Mouse (Mus musculus) midbrain, embryonic 14.5 days (tissue): Measurements from ENCODE around the gene Igfals. TPM values are rescaled to one million over a fixed set of nuclear protein-coding genes. Genes with fewer than 3 reads are reported as not detected.

Experiments
- ATAC-seq: fragments of 200-750 bp; cut with Nextera tagmentation; 2 replicates; pipeline ENCODE4 v1.8.0; 2017; ENCODE audit warnings: moderate number of reproducible peaks, moderate library complexity; ENCODE audit not compliant: low FRiP score, low TSS enrichment
- DNase-seq: peaks from one replicate; pipeline ENCODE4 v3.0.0-alpha.2; 2015
- H3K27ac ChIP-seq: fragments of 300-500 bp; sonication (generic); replicated peaks from 2 replicates; pipeline ENCODE4 v1.5.1; 2014; ENCODE audit warnings: mild to moderate bottlenecking, low read depth, low read length, moderate library complexity
- H3K27me3 ChIP-seq: fragments of 300-500 bp; sonication (generic); 2 replicates; pipeline ENCODE4 v1.6.1; 2014; ENCODE audit warnings: low read length, control low read depth, mixed read lengths; ENCODE audit not compliant: control insufficient read depth, insufficient read depth
- H3K36me3 ChIP-seq: fragments of 300-500 bp; sonication (generic); 2 replicates; pipeline ENCODE4 v1.6.1; 2014; ENCODE audit warnings: low read length, control low read depth; ENCODE audit not compliant: control insufficient read depth, insufficient read depth
- H3K4me1 ChIP-seq: fragments of 300-500 bp; sonication (generic); 2 replicates; pipeline ENCODE4 v1.6.1; 2014; ENCODE audit warnings: mild to moderate bottlenecking, antibody characterized with exemption, low read length, control low read depth; ENCODE audit not compliant: control insufficient read depth, insufficient read depth
- H3K4me2 ChIP-seq: fragments of 300-500 bp; sonication (generic); 2 replicates; pipeline ENCODE4 v1.6.1; 2014; ENCODE audit warnings: mild to moderate bottlenecking, low read length, moderate library complexity
- H3K4me3 ChIP-seq: fragments of 300-500 bp; sonication (generic); replicated peaks from 2 replicates; pipeline ENCODE4 v1.5.1; 2014; ENCODE audit warnings: low read depth, low read length
- H3K9ac ChIP-seq: fragments of 300-500 bp; sonication (generic); replicated peaks from 2 replicates; pipeline ENCODE4 v1.6.1; 2014; ENCODE audit warnings: mild to moderate bottlenecking, low read length, moderate library complexity
- H3K9me3 ChIP-seq: fragments of 300-500 bp; sonication (generic); 2 replicates; pipeline ENCODE4 v1.6.1; 2016; ENCODE audit warnings: low read length, control low read depth, mixed read lengths; ENCODE audit not compliant: control insufficient read depth
- WGBS: fragments of 180-500 bp; shearing (Covaris S2); extraction: QIAGEN DNeasy Blood & Tissue Kit; methylation state at CpG from one replicate; pipeline ENCODE4 v1.1.7; 2014; 5-methylcytosine and 5-hydroxymethylcytosine counted together
- polyA plus RNA-seq: library from polyadenylated mRNA; unstranded; fragments of >200 nt; fragmentation: Nextera tagmentation; extraction: Ambion mirVana; gene quantifications from 2 replicates; pipeline ENCODE4 v1.2.1, GENCODE M21; 2014

The Igfals gene
- polyA plus RNA-seq, 1 experiment from 2014 or later = not detected

- WGBS = 93% methylated on average over 13 of the region's 13 CpGs
- no peak overlapping the region for H3K4me2 ChIP-seq
- H3K9ac ChIP-seq = no peak overlapping the region
- no peak overlapping the region for H3K27ac ChIP-seq
- no peaks in the 10 kb centered on the region; the same call in 1 of the 2 replicates for H3K27me3 ChIP-seq
- H3K9me3 ChIP-seq = no peaks in the 10 kb centered on the region
- H3K36me3 ChIP-seq = peaks cover 64% of the 10 kb centered on the region
- H3K4me1 ChIP-seq = no peaks in the 10 kb centered on the region
- no peak overlapping the region for H3K4me3 ChIP-seq
- ATAC-seq (no peak), DNase-seq (no peak)
Observed at GRCm38 (mm10) chr17:24856589-24856988, 9.2 kb upstream of the Igfals start.

DNA sequence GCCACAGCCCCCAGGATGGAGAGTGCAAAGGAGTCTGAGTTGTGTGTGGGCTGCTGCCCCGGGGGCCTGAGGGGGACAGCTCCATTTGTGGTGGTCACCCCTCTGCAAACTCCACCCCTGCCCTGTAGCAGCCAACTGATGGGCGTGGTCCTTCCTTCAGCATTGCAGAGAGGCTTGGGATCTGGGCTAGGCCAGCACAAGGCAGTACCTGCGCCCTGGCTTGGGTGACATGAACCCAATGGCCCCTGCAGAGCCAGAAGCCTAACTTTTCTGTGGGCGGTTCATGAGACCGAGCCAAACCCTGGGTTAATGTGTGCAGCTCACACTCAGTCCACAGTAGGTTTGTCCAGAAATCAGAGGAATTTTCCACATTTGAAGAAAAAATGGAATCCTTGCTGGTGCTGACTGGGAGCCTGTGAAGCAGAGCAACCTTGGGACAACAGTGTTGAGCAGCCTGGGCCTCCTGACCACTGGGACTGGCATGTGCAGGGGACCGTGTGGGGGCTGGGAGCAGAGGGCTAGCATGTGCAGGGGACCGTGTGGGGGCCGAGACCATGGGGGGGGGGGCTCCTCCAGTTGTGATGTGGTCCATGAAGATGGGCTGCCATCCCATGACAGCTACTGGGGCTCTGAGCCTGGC, 7.8 kb upstream of the Igfals start:
- no peak overlapping the region for H3K4me2 ChIP-seq
- H3K27me3 ChIP-seq = no peaks in the 10 kb centered on the region
- H3K4me3 ChIP-seq = no peak overlapping the region
- DNase-seq (no peak), ATAC-seq (no peak)
- WGBS = 88% methylated on average over 8 of the region's 8 CpGs
- H3K27ac ChIP-seq = no peak overlapping the region
- peaks cover 73% of the 10 kb centered on the region for H3K36me3 ChIP-seq
- H3K9me3 ChIP-seq = no peaks in the 10 kb centered on the region
- no peak overlapping the region for H3K9ac ChIP-seq
- no peaks in the 10 kb centered on the region for H3K4me1 ChIP-seq

DNA sequence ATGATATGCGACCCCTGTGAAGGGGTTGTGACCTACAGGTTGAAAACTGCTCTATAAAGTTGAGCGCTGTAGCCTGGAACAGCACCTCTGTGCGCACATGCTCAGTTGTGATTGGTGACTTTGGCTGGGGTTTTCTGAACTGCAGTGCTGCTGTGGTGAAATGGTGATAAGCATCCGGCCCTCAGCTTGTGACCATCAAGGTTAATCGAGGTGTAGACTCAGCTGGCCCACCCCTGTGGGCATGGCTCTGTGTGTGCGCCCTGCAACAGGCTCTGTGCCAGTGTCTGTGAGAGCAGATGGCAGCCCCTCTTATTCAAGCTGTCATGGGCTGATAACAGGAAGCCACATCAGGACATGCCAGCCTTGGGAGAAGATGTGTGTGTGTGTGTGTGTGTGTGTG, 6.8 kb upstream of the Igfals start:
- peaks cover 72% of the 10 kb centered on the region for H3K36me3 ChIP-seq
- no peak overlapping the region for H3K4me2 ChIP-seq
- no peaks in the 10 kb centered on the region for H3K4me1 ChIP-seq
- no peak overlapping the region for H3K27ac ChIP-seq
- no peak overlapping the region for H3K9ac ChIP-seq
- 90% methylated on average over 6 of the region's 6 CpGs for whole genome bisulfite sequencing
- DNase-seq (no peak), ATAC-seq (no peak)
- no peaks in the 10 kb centered on the region for H3K27me3 ChIP-seq
- no peaks in the 10 kb centered on the region for H3K9me3 ChIP-seq
- H3K4me3 ChIP-seq = no peak overlapping the region

DNA sequence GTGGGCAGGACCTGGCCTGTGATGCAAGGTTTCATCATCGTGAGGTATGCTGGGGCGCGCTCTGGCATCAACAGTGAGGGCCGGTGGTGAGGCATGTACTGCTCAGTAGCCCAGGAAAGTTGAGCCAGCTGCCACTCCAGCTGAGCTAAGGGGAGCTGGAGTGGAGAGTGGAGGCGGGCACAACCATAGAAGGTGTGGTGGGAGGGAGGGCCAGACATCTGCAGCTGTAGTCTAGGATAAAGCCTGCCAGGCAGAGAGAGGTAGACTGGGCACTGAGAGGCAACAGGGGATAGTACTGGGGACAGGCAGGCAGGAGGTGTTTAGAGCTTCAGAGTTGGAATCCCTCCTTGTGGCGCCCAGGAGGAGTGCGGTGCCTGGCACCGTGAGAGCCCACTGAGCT, 5.7 kb upstream of the Igfals start:
- Histone ChIP-seq H3K4me2 (no peak overlapping the region), H3K27me3 (no peaks in the 10 kb centered on the region), H3K4me3 (no peak overlapping the region), H3K27ac (no peak overlapping the region), H3K36me3 (peaks cover 76% of the 10 kb centered on the region), H3K9ac (no peak overlapping the region), H3K9me3 (no peaks in the 10 kb centered on the region), H3K4me1 (no peaks in the 10 kb centered on the region)
- DNase-seq = no peak
- no peak for ATAC-seq
- 91% methylated on average over 8 of the region's 8 CpGs for WGBS

GRCm38 (mm10) chr17:24861785-24862184, 4.0 kb upstream of the Igfals start:
- Histone ChIP-seq H3K9me3 (no peaks in the 10 kb centered on the region), H3K27ac (no peak overlapping the region), H3K4me3 (no peak overlapping the region), H3K27me3 (no peaks in the 10 kb centered on the region), H3K9ac (no peak overlapping the region), H3K36me3 (peaks cover 69% of the 10 kb centered on the region), H3K4me2 (no peak overlapping the region), H3K4me1 (no peaks in the 10 kb centered on the region)
- 96% methylated on average over 3 of the region's 3 CpGs for WGBS
- ATAC-seq = no peak
- no peak for DNase-seq

DNA sequence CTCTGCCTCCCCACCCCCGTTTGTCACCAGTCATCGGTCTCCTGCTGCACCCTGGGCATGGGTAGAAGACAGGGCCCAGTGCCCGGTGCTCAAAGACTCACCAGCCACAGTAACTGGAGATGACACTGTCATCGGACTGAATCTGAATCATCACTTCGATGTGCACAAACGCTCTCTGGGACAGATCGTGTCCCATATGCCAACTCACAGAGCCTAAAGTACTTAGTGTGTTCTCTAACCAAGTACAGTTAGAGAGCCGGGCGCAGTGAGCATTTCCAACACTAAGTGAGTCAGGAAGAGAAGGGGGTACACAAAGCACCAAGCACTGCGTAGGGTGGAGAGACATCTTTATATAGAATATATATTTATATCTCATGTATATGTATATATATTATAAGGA, 2.1 kb downstream of the Igfals start:
- Histone ChIP-seq H3K4me1 (no peaks in the 10 kb centered on the region), H3K36me3 (peaks cover 27% of the 10 kb centered on the region), H3K9me3 (no peaks in the 10 kb centered on the region), H3K27me3 (no peaks in the 10 kb centered on the region), H3K9ac (no peak overlapping the region), H3K27ac (no peak overlapping the region), H3K4me3 (no peak overlapping the region), H3K4me2 (no peak overlapping the region)
- DNase-seq (no peak), ATAC-seq (no peak)
- 91% methylated on average over 10 of the region's 10 CpGs for WGBS

DNA sequence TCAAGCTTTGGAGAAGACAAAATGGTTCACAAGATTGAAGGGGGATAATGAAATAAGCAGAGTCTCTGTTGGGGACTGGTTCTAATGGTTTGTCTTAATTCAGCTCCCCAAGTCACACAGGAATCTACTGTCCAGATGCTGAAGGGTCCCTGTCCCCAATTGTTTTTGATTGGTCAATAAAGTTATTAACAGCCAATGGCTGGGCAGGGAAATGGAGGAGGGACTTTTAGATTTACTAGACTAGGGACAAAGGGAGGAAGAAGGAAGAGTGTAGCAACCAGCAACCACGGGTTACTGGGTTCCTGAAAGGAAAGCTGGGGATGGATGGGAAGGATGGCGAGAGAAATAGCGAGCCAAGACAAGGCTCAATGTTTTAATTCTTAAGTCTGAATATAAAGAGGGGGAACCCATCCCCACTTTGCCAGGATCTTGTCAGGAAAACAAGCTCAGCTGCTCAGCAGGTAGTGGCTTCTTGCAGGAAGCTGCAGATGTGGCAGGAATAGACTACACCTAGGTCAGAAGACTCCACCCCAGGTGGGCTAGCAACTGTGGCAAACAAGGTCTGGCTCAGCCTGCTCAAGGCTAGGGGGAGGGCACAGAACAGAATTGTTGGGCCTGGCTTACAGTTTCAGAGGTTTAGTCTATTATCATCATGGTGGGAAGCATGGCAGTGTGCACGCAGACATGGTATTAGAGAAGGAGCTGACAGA, 8.1 kb downstream of the Igfals start:
- Histone ChIP-seq H3K4me1 (no peaks in the 10 kb centered on the region), H3K36me3 (no peaks in the 10 kb centered on the region), H3K4me2 (no peak overlapping the region), H3K27me3 (no peaks in the 10 kb centered on the region), H3K9ac (no peak overlapping the region), H3K27ac (no peak overlapping the region), H3K9me3 (no peaks in the 10 kb centered on the region), H3K4me3 (no peak overlapping the region)
- WGBS = 59% methylated on average over 4 of the region's 4 CpGs
- DNase-seq (no peak), ATAC-seq (no peak)

GRCm38 (mm10) chr17:24874405-24874745, 8.6 kb downstream of the Igfals start:
- WGBS = 33% methylated on average over 1 of the region's 1 CpGs
- H3K4me3 ChIP-seq = no peak overlapping the region
- H3K9ac ChIP-seq = no peak overlapping the region
- no peaks in the 10 kb centered on the region for H3K27me3 ChIP-seq
- H3K4me1 ChIP-seq = no peaks in the 10 kb centered on the region
- H3K9me3 ChIP-seq = no peaks in the 10 kb centered on the region
- no peaks in the 10 kb centered on the region for H3K36me3 ChIP-seq
- no peak overlapping the region for H3K4me2 ChIP-seq
- H3K27ac ChIP-seq = no peak overlapping the region
- ATAC-seq (no peak), DNase-seq (no peak)

DNA sequence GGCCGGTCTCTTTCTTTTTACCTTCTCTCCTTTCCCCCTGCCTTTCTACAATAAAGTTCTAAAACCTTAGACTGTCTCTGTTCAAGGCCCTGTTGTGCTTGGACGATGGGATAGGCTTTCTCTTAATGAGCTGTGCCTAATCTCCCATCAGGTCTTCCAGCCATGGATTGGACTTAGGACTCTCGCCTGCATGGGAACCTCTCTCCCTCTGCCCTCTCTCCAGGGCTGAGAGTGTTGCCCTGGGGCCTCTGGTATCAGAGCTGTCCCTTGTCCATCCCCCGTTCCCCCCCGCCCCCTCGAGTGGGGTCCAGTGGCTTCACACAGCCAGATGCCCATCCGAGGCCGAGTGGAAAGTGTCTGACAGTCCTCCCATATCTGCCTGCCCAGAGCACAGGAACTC, 9.2 kb downstream of the Igfals start:
- DNase-seq (no peak), ATAC-seq (no peak)
- 80% methylated on average over 8 of the region's 8 CpGs for WGBS
- Histone ChIP-seq H3K27me3 (no peaks in the 10 kb centered on the region), H3K9ac (no peak overlapping the region), H3K4me2 (no peak overlapping the region), H3K36me3 (no peaks in the 10 kb centered on the region), H3K9me3 (no peaks in the 10 kb centered on the region), H3K4me1 (no peaks in the 10 kb centered on the region), H3K27ac (no peak overlapping the region), H3K4me3 (no peak overlapping the region)
